Mouse (Mus musculus) erythroid progenitor cell, adult 5-6 weeks (primary cell): ENCODE results near the gene Hdac7. TPM values are rescaled to one million over a fixed set of nuclear protein-coding genes. Genes with fewer than 3 reads are reported as not detected.
"Not testable (repeated sequence)": the region's sequence is repeated elsewhere in the genome, so short reads cannot be mapped to it uniquely, and the experiment has no call there.

Experiments used
- ATAC-seq: replicated peaks from 2 replicates; pipeline ENCODE4 v1.8.0; 2016; ENCODE audit warnings: moderate number of reproducible peaks, mild to moderate bottlenecking, moderate TSS enrichment, inconsistent platforms; ENCODE audit not compliant: poor library complexity, low FRiP score, severe bottlenecking
- total RNA-seq, 2 experiments: library from RNA; stranded (forward) in 1 of 2; stranded (reverse) in 1 of 2; fragments of 150-400 nt in 1 of 2; fragments of 186-747, 209-891 nt in 1 of 2; gene quantifications; 2 replicates each; pipeline versions ENCODE4 v1.2.3 to v1.2.4; 2015 to 2017; ENCODE audit warnings: low replicate concordance in 2 of 2

Hdac7 gene
- total RNA-seq (2015; ENCODE audit: low replicate concordance) (15.1 and 26.8 TPM in 2 replicates), total RNA-seq (2017; ENCODE audit: low replicate concordance) (2.4 and 9.8 TPM in 2 replicates)

DNA sequence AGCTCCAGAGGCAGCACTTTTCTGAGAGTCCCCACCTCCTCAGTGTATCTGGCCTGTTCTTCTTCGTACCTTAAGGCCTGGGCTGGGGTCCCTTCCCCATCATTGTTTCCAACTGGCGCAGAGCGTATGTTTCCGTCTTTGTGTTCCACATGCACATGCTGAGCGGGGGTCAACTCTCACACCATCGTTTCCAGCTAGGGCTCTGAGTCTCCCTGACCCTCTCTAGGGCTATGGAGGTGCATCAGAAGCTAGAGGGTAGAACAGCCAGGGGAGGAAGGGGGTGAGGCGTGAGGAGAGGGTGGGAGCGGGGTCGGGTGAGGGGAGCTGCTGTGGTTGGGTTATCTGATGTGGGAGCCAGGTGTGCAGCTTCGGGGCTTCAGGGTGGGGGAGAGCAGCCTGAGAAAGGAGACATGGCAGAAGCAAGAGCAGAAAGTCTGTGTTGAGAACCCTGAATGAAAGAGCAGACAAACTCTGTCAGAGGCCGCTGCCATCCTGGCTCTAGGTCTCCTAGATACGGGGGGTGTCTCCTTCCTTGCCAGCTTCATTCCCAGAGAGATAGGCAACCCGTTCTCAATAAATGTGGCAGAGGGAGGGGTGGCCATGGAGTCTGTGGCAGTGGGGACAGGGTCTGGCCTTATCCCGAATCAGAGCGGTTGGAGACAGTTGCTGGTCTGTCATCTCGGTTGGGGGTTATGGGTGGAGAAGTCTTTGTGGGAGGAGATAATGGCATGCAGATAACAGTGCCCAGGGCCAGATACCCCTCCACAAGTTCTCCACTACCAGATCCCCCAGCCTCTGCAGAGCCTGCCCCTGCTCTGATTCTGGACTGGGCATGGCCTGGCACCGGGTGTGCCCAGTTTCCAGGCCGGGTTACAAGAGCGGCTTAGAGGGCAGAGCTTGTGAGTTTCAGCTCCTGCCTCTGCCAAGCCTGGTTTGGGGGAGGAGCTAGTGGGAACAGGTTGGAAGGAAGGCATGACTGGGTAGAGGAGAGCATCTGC, at the start of gene Hdac7:
TSS of gene Hdac7 (minus strand) at position 466 of the 998 bp plus-strand sequence.
- ATAC-seq, result peak; percentile 51

DNA sequence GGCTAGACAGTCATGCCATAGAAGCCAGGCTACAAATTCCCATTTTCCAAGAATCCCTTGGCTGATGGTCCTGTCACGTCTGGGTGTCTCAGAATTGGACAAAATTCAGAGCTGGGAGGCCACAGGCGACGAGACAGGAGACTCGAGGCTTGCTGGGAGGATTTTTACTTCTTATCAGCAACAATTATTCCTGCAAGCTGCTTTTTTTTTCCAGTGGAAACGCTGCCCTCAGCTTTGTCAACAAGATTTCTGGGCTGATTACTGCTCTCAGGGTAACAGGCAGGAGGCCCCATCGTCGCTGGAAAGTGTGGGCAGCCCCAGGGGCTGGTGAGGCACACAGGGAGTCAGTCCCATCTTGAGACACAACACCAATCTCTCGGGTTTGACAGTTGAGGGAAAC, 48.2 kb upstream of the Hdac7 start:
- no peak for ATAC-seq

DNA sequence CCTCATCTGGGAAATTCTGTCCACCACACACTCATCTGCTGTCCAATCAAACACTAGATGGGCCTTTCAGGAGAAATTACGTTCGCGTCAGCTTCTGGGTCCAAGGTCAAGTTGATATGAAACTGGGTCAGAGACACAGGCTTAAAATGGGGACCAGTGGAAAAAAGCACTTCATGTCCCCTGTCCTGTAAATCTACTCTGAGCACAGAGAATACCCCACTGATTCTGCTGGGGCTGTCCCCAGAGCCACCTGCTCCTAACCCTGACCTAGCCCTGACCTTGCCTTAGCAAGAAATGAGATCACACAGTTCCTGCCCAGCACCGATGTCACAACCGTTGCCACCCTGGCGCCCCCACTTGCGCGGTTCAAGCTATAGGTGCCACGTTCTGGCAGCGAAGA, 46.1 kb upstream of the Hdac7 start:
- no peak for ATAC-seq

DNA sequence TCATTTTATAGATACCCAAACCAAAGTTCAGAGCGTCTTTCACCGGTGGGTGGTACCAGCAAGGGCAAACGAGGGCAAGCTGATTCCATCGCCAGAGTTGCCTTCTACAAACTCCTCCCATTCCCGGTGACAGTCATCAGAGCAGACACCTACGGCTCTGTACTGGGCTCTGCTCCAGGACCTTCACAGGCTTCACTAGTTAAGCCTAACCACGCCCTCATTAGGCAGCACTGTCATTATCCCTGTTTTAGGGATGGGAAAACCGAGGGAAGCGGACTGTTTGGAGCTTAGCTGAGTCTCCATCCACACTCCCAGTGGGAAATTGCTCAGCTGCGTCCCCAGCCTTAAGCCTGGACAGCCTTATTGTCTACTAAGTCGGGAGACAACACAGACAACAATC, 45.7 kb upstream of the Hdac7 start:
- ATAC-seq, result no peak

DNA sequence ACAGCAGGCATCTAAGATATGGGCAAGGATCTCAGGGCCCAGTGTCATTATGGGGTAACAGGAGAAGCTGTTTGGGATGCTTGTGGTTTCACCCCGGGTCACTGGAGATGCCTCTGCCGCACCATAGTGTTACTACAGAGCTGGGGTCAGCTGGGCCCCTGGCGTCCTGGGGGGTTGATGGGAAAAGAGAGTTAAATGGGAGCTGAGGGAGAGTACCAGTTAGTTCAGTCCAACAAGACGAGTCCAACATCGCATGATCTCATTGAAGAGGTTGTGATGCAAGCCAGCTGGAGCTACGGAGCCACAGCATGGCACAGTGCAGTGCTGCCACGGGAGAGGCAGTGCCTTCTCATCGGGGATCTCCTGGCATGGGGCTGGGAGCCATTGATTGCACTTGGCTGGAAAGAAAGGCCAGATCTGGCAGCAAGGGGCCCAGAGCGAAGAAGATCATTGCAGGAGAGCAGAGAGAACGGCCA, 43.3 kb upstream of the Hdac7 start:
- no peak for ATAC-seq

DNA sequence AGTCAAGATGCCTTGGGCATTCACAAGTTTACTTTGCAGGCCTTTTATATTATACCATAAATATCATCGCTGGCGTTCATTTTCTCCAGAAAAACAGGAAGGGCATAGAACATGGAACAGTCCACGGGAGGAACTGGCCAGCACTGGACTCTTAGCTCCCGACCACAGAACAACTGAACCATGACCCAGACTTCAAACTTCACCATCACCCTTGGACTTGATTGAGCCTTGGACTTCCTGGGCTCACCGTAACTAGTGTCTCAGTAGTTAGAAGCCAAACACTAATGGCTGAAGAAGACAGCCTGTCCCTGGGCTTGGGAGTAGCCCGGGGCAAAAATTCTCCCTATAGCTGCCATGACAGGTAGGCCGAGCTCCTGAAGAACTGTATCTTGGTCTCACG, 37.1 kb upstream of the Hdac7 start:
- no peak for ATAC-seq

DNA sequence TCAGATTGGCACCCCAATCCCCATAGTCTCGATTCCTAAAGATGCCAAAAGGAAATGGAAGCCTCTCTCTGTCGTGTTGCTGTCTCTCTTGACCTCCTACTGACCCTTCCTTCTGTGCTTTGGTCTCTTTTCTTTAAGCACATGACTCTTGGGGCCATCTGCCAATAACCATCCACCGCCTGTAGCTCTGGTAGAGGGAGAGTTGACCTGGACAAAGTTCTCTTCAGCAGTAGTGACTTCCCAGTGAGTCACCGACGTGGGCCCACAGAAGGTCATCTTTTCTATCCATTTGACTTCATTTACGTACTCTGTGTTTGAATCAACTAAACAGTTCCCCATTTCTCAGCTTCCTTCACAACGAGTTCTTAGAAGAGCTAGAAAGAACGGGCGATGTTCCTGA, 36.1 kb upstream of the Hdac7 start:
- ATAC-seq, result no peak

DNA sequence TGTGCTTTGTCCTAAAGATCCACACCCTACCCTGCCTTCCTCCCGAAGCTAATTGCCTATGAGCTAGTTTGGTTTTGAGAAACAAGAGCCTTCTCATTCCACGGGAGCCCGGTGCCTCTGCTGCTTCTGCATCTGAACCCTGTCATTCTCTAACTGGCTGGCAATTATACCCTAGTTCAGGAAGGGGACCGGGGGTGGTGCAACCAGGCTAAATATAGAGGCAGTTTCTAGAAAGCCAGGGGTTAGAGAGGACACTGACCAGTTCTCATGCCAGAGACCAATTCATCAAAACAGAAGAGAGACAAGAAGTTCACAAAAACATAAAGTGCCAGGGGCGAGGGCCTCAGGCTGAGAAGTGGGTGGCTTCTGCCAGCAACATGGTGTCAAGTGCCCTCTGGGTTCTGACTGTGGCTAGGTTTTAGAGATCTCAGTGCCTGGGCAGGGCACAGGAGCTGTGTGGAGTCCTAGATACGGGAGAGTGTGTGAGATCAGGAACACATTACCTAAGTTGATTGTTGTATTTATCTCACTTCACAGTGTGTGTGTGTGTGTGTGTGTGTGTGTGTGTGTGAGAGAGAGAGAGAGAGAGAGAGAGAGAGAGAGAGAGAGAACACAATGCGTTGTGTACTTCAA, 34.5 kb upstream of the Hdac7 start:
- no peak for ATAC-seq

DNA sequence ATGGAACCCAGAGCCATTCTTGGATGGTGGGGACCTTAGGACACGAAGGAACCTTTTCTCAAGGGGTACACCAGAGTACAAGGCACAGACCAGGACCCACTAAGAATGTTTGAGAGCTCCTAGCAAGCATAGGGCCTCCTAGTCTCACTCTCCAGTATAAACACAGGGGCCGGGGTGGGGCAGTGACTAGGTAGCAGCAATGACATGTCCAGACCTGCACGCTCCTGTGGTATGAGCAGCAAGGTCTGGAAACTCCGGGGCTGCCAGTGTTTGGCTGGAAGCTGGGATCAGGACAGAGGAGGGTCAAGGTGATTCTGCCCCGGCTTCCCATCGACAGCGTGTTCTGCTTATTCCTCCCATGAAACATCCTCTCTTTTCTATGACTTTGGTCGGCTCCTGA, 31.5 kb upstream of the Hdac7 start:
- ATAC-seq, result no peak

DNA sequence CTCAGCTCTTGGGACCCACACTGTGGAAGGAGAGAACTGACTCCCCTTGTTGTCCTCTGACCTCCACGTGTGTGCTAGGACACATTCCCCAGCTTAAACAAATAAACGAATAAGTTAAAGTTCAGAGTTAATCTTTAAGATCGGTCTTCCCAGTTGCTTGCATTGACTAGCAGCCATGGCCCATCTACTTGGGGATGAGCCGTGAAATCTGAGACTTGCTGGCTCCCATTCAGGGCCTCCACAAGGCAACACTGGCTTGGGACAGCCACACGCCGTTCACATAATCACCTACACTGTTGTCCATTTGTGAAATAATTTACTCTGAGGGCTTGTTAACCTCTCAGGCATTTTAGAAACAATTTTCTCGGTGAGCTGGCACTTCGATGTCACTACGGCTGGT, 29.4 kb upstream of the Hdac7 start:
- ATAC-seq, result no peak

DNA sequence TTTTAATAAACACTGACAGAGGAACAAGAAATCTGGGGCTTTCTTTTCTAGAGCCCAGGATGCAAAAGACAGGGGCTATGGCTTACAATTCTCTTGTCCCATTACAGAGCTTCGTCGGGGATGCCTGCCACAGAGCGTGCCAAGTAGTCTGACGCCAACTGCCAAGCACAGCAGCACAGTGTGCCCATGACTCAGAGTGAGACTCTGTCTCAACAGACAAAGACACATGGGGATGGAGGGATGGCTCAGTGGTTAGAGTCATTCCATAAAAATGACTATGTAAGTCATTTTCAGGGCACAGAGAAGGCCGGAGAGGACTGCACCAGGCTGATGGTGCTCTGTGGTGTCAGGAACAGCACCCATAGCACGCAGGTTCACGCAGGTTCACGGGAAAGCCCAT, 27.9 kb upstream of the Hdac7 start:
- ATAC-seq, result no peak

DNA sequence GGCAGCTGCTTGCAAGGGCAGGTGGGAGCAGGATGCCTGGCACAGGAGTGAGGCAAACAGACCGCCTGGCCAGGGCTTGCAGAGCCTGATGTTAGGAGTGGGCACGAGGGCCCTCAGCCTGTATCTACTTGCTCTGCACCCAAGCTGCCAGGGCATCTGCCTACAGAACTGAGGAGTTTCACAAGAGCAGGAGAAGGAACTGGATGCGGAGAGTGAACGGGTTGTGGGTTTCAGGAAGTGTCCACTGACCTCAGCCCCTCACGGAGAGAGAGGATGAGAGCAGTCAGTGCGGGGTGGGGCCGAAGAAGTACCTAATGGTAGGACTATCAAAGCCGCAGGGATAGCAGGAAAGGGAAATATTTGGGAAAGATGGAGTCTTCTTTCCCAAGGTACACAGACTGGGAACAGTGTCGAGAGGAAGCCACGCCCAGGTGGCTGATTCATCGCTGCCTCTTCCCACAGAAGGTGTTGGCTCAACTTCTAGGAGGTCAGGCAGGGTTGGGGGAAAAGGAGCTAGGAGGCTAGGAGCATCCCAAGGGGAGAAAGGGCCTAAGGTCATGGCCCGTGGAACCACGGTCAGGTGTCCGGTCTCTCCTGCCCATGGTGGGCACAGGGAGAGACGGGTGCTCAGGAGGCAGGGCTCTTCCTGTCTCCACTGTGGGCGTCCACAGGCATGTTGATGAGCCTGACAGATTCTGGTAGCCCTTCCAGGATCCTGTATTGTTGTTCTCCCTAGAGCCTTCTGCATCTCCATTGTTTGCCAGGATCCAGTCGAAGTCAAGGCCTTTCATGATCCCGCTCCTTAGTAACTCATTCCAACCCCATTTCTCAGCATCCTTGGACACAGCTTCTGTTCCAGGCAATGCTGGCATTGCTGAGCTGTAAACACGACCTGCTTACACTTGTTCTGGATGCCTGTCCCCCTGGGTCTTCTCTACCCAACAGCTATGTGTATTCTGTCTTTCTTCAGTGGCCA, 27.0 kb upstream of the Hdac7 start:
- ATAC-seq, result no peak

DNA sequence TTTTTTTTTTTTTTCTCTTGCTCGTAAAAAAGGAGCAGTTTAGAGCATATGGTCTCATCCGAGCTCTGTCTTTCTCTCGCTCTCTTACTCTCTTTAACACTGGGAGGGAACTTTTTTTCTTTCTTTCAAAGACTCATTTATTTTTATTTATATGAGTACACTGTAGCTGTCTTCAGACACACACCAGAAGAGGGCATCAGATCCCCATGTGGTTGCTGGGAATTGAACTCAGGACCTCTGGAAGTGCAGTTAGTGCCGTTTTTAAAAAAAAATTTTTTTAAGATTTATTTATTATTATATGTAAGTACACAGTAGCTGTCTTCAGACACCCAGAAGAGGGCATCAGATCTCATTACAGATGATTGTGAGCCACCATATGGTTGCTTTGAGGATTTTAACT, 25.8 kb upstream of the Hdac7 start:
- ATAC-seq, result not testable (repeated sequence)

DNA sequence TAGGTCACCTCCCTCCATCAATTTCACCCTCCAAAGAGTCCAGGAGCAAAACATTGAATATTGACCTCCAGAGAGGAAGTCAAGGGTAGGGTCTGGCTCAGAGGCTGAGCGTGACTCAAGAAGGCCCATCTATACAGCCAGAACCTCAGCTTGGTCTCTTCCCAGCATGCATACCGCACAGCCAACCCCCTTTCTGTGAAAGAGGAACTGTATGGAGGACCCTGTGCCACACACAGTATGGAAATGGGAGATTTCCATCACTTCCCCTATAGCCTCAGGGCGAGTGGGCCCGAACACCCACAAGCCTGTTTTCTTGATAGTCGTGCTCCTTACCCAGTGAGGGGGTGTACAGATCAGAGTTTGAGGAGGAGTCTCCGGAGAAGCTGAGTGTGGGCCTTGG, 24.7 kb upstream of the Hdac7 start:
- no peak for ATAC-seq

DNA sequence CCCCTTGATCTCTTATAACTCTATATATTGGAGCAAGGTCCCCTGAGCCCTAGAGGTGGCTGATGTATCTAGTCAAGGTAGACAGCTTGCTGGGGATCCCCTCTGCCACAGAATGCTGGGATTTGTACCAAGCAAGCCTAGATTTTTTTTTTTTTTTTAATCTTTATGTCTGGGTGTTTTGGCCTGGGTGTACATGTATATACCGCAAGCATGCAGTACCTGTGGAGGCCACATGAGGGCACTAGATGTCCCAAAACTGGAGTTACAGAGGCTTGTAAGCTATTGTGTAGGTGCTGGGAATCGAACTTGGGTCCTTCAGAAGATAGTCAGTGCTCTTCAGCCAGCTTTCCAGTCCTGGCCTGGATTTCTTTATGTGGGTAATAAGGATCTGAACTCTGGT, 21.7 kb upstream of the Hdac7 start:
- no peak for ATAC-seq

DNA sequence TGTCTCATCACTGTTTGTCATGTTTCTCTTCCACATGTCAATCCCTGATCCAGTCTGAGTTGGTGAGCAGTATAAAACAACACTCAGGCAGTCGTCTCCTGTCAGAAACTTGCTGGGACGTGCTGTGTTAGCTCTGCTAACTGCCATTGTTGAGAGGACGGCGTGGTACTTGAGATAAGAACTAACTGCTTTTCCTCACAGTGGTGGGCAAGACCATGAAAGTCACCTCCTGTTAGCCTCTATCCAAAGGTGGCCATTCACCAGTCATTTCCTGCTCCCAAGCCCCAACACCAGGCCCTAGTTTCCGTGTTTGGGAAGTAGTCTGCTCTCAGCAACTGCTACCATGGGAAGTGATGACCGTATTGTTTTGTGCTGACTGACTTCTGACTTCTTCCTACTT, 20.9 kb upstream of the Hdac7 start:
- ATAC-seq, result no peak

DNA sequence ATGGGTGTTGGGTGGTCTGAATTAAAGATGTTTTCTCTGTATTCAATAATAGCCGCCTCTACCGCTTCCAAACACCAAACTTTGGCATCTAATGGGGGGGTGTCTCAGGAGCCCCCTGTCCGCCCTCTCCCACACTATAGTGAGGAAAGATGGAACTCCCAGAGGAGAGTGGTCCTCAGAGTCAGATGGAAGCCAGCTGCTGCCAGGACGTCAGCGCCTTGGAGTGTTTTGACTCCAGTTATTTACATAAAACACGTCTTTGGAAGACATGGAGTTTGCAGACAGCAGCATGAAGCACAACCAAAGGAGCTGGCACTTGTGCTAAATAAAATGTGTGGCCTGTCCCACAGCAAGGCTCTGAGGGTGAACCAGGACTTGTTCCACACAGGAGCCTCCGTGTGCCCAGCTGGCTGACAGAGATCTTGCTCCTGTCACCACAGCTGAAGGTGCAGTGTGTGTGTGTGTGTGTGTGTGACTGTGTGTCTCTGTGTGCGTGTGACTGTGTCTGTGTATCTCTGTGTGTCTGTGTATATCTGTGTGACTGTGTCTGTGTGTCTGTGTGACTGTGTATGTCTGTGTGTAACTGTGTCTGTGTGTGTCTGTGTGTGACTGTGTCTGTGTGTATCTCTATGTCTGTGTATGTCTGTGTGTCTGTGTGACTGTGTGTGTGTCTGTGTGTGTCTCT, 20.2 kb upstream of the Hdac7 start:
- ATAC-seq, result no peak

DNA sequence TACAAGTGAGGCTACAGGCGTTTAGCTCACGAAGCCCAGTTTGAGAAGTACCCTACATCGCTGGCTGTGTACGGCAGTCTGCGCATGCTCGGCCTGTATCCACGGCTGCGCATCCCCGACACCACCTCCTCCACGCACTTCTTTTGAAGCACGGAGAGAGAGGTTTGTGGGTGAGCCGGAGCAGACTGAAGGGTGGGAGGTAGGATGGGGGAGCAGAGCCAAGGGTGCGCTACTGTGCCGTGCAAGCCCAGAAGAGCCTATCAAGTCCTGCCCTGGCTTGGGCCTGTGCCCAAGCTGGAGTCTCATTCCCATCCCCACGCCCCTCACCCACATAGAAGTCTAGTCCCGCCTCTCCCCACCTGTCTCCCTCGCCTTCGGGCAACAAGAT, 19.2 kb upstream of the Hdac7 start:
- no peak for ATAC-seq

DNA sequence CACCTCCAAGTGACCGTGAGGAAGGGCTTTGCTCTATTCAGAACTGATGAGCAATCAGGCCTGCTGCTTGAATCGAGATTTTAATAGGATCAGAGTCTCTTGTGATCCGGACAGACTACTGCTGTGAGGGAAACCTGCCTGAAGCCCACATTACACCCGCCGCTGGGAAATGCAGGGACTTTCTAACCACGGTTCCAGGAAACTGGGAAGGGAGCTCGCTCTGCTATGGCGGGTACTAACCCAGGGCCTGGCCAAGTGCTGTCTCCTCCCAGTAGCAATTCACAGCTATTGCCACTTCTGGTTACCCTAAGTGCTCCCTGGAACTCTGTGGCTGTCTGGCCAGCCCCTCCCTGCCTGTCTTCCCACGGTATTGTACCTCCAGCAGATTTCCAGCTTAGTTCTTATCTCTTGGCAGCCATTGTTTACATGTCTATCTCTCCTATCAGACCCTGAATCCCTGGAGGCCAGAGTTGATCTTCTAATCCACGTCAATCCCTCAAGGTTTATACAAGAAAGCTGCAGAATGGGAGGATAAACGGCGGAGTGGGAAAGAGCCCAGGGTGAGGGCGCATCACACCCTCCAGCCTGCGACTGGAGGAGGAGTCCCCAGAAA, 18.7 kb upstream of the Hdac7 start:
- ATAC-seq, result no peak
